Mouse (Mus musculus) heart, embryonic 12.5 days (tissue): ENCODE results near the gene Kalrn. TPM values are rescaled to one million over a fixed set of nuclear protein-coding genes. Genes with fewer than 3 reads are reported as not detected.

ENCODE experiments used
- ATAC-seq: fragments of 200-750 bp; cut with Nextera tagmentation; 2 replicates; pipeline ENCODE4 v1.8.0; 2017; ENCODE audit warnings: moderate TSS enrichment, moderate library complexity; ENCODE audit not compliant: insufficient number of reproducible peaks, low FRiP score
- H3K27ac ChIP-seq: fragments of 300-500 bp; sonication (generic); 2 replicates; pipeline ENCODE4 v1.5.1; 2016; ENCODE audit warnings: mild to moderate bottlenecking, moderate library complexity; ENCODE audit not compliant: poor library complexity, severe bottlenecking
- H3K27me3 ChIP-seq: fragments of 300-500 bp; sonication (generic); replicated peaks from 2 replicates; pipeline ENCODE4 v1.6.1; 2016; ENCODE audit warnings: mild to moderate bottlenecking, moderate library complexity
- H3K36me3 ChIP-seq: fragments of 300-500 bp; sonication (generic); 2 replicates; pipeline ENCODE4 v1.6.1; 2016; ENCODE audit warnings: mild to moderate bottlenecking, moderate library complexity
- H3K4me1 ChIP-seq: fragments of 300-500 bp; sonication (generic); replicated peaks from 2 replicates; pipeline ENCODE4 v1.6.1; 2016; ENCODE audit warnings: mild to moderate bottlenecking
- H3K4me2 ChIP-seq: fragments of 300-500 bp; sonication (generic); 2 replicates; pipeline ENCODE4 v1.6.1; 2016; ENCODE audit warnings: mild to moderate bottlenecking, moderate library complexity
- H3K4me3 ChIP-seq: fragments of 300-500 bp; sonication (generic); 2 replicates; pipeline ENCODE4 v1.5.1; 2016; ENCODE audit warnings: mild to moderate bottlenecking
- H3K9ac ChIP-seq: fragments of 300-500 bp; sonication (generic); 2 replicates; pipeline ENCODE4 v1.6.1; 2016; ENCODE audit warnings: mild to moderate bottlenecking, moderate library complexity
- H3K9me3 ChIP-seq: fragments of 300-500 bp; sonication (generic); replicated peaks from 2 replicates; pipeline ENCODE4 v1.6.1; 2016; ENCODE audit warnings: mild to moderate bottlenecking, moderate library complexity
- WGBS: fragments of 180-500 bp; shearing (Covaris S2); methylation state at CpG from one replicate; pipeline ENCODE4 v1.1.7; 2016; 5-methylcytosine and 5-hydroxymethylcytosine counted together
- polyA plus RNA-seq: library from polyadenylated mRNA; unstranded; fragments of >200 nt; fragmentation: Nextera tagmentation; extraction: Ambion mirVana; gene quantifications from 2 replicates; pipeline ENCODE4 v1.2.1, GENCODE M21; 2016

Gene Kalrn
- polyA plus RNA-seq, 1 experiment from 2014 or later = 29.3 TPM

GRCm38 (mm10) chr16:34297911-34298682, 275.2 kb downstream of the Kalrn start:
- H3K9me3 ChIP-seq = no peaks in the 10 kb centered on the region
- no peak for ATAC-seq
- no peak overlapping the region for H3K9ac ChIP-seq
- H3K27me3 ChIP-seq = no peaks in the 10 kb centered on the region
- H3K27ac ChIP-seq = no peak overlapping the region
- 83% methylated on average over 5 of the region's 5 CpGs for WGBS
- no peaks in the 10 kb centered on the region for H3K36me3 ChIP-seq
- 0 out of 2 replicates have a peak, but pooled peaks cover 7% of the 10 kb centered on the region for H3K4me1 ChIP-seq
- H3K4me2 ChIP-seq = no peak overlapping the region
- no peak overlapping the region for H3K4me3 ChIP-seq

GRCm38 (mm10) chr16:34294568-34294967, 278.8 kb downstream of the Kalrn start:
- ATAC-seq = no peak
- Histone ChIP-seq H3K36me3 (no peaks in the 10 kb centered on the region), H3K4me2 (no peak overlapping the region), H3K9ac (no peak overlapping the region), H3K4me1 (0 out of 2 replicates have a peak, but pooled peaks cover 8% of the 10 kb centered on the region), H3K4me3 (no peak overlapping the region), H3K27me3 (no peaks in the 10 kb centered on the region), H3K27ac (no peak overlapping the region), H3K9me3 (no peaks in the 10 kb centered on the region)
- 78% methylated on average over 6 of the region's 6 CpGs for WGBS

- H3K4me2 ChIP-seq = no peak overlapping the region
- no peak overlapping the region for H3K27ac ChIP-seq
Observed at GRCm38 (mm10) chr16:34293675-34294074, 279.7 kb downstream of the Kalrn start.

GRCm38 (mm10) chr16:34289583-34289982, 283.7 kb downstream of the Kalrn start:
- WGBS = 34% methylated on average over 7 of the region's 7 CpGs
- no peaks in the 10 kb centered on the region for H3K27me3 ChIP-seq
- H3K4me3 ChIP-seq = no peak overlapping the region
- H3K9me3 ChIP-seq = no peaks in the 10 kb centered on the region
- no peak overlapping the region for H3K4me2 ChIP-seq
- H3K4me1 ChIP-seq = 0 out of 2 replicates have a peak, but pooled peaks cover 11% of the 10 kb centered on the region
- no peak for ATAC-seq
- no peaks in the 10 kb centered on the region for H3K36me3 ChIP-seq
- H3K27ac ChIP-seq = no peak overlapping the region
- no peak overlapping the region for H3K9ac ChIP-seq

More at GRCm38 (mm10) chr16:34293675-34294074, 279.7 kb downstream of the Kalrn start:
- Histone ChIP-seq H3K36me3 (no peaks in the 10 kb centered on the region), H3K4me3 (no peak overlapping the region), H3K4me1 (0 out of 2 replicates have a peak, but pooled peaks cover 7% of the 10 kb centered on the region), H3K9me3 (no peaks in the 10 kb centered on the region), H3K9ac (no peak overlapping the region), H3K27me3 (no peaks in the 10 kb centered on the region)
- ATAC-seq = no peak
- 75% methylated on average over 2 of the region's 2 CpGs for WGBS

GRCm38 (mm10) chr16:34282026-34282425, 291.3 kb downstream of the Kalrn start:
- 85% methylated on average over 8 of the region's 8 CpGs for WGBS
- no peaks in the 10 kb centered on the region for H3K9me3 ChIP-seq
- no peak overlapping the region for H3K4me2 ChIP-seq
- H3K27ac ChIP-seq = no peak overlapping the region
- no peak for ATAC-seq
- no peaks in the 10 kb centered on the region for H3K27me3 ChIP-seq
- no peaks in the 10 kb centered on the region for H3K36me3 ChIP-seq
- H3K4me3 ChIP-seq = no peak overlapping the region
- 0 out of 2 replicates have a peak, but pooled peaks cover 5% of the 10 kb centered on the region for H3K4me1 ChIP-seq
- no peak overlapping the region for H3K9ac ChIP-seq

DNA sequence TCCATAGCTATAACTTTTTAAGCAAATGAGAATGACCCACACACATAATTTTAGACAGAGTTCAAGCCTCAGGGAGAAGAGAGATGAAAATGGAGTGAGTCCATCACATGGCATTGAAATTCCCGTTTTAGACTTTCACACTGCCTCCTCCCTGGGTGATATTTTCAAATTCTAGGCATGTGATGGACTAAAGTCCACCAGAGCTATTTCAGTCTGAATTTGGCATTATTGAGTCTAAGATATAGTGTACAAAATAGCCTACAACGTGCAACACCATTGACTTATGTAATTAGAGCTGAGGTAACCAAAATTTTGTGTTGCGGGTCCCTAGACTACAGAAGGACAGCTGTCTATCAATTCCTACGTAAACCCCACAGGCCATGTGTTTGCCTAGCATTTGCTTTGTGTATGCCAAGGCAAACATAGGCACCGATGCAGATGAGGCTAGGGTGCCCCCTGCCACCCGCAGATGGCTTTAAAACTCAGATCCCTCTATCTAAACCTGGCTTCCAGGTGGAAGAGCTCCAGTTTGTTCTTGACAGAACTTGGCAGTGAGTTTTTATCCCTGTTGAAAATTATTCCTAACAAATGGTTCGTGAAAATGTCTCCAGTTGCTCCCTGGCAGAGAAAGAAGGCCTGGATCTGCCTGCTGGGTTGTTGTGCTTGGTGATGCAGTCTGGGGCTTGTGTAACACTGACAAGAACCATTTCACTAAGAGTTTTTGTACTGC, 293.5 kb downstream of the Kalrn start:
- Histone ChIP-seq H3K36me3 (no peaks in the 10 kb centered on the region), H3K9me3 (no peaks in the 10 kb centered on the region), H3K9ac (no peak overlapping the region), H3K27me3 (no peaks in the 10 kb centered on the region), H3K4me3 (no peak overlapping the region), H3K27ac (no peak overlapping the region), H3K4me2 (no peak overlapping the region), H3K4me1 (0 out of 2 replicates have a peak, but pooled peaks cover 7% of the 10 kb centered on the region)
- no peak for ATAC-seq
- WGBS = 81% methylated on average over 7 of the region's 7 CpGs

DNA sequence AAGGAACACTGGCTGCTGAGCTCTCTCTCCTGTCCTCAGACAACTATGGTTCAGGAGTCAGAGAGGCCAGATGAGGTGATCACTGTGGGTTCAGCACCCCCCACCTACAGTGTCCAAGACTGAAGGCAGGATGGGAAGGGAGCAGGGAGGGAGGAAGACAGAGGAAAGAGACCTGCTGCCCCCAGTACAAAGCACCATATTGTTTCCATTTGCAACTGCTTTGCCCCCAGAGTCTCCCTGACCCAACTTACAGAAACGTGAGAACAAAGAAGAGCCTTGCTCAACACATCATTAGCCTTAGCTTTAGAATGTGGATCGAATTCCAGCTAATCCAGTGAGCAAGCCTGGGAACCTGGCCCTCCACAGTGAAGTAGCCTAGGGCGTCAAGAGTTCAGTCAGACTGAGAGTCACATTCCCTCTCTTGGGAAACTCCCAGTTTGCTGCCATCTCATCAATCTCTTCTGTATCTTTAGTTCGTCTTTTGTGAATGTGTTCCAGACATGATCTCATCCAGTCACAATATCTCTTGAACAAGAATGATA, 295.0 kb downstream of the Kalrn start:
- Histone ChIP-seq H3K4me2 (no peak overlapping the region), H3K9me3 (no peaks in the 10 kb centered on the region), H3K9ac (no peak overlapping the region), H3K4me3 (no peak overlapping the region), H3K4me1 (0 out of 2 replicates have a peak, but pooled peaks cover 12% of the 10 kb centered on the region), H3K27me3 (no peaks in the 10 kb centered on the region), H3K27ac (no peak overlapping the region), H3K36me3 (no peaks in the 10 kb centered on the region)
- ATAC-seq = no peak
- WGBS = 64% methylated on average over 4 of the region's 4 CpGs

GRCm38 (mm10) chr16:34274607-34275006, 298.7 kb downstream of the Kalrn start:
- H3K4me3 ChIP-seq = no peak overlapping the region
- no peak overlapping the region for H3K27ac ChIP-seq
- ATAC-seq = no peak
- H3K9ac ChIP-seq = no peak overlapping the region
- H3K36me3 ChIP-seq = no peaks in the 10 kb centered on the region
- no peaks in the 10 kb centered on the region for H3K27me3 ChIP-seq
- H3K9me3 ChIP-seq = no peaks in the 10 kb centered on the region
- H3K4me2 ChIP-seq = no peak overlapping the region
- peaks cover 16% of the 10 kb centered on the region; the same call in 1 of the 2 replicates for H3K4me1 ChIP-seq

DNA sequence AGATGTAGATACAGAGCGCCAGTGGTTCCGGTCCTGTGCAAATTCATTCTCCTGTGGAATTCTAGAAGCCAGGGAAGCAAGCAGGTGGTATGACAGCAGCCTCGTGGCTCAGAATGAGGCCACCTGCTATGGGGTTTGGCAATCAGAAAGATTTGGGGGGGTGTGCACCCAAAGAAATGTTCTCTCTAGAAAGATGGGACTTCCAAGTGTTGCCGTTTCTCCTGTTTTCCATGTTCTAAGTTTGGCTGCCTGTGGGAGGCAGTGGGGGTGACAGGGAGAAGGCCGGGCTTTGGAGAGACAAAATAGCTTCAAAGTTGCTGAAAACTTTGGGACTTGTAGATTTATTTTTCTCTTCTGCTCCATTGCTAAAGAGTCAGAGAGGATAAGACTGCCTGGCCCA, 301.9 kb downstream of the Kalrn start:
- ATAC-seq = no peak

DNA sequence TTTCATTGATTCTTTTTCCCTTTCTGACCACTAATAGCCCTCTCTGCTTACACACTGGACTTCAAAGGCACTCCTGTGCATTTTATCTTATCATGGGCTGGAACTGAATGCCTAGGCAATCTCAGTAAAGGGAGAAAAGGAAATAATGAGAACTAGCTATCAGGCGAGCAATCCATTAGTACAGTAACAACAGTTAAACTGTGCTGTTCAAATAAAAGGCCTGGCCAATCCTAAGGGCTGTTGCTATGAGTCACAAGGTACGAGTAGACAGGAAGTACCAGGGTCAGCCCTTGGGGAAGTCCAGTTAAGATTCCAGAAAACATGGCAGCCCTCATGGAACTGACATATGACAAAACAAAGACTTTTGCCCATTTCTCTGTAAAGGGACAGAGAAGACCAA, 302.7 kb downstream of the Kalrn start:
- H3K4me3 ChIP-seq = no peak overlapping the region
- no peak for ATAC-seq
- H3K9ac ChIP-seq = no peak overlapping the region
- H3K27me3 ChIP-seq = no peaks in the 10 kb centered on the region
- 0 out of 2 replicates have a peak overlapping the region, but pooled peaks have one; percentile 7 for H3K27ac ChIP-seq
- H3K4me2 ChIP-seq = no peak overlapping the region
- H3K36me3 ChIP-seq = no peaks in the 10 kb centered on the region
- WGBS = 54% methylated on average over 2 of the region's 2 CpGs
- peaks cover 23% of the 10 kb centered on the region for H3K4me1 ChIP-seq
- H3K9me3 ChIP-seq = no peaks in the 10 kb centered on the region

More for the DNA sequence above, 301.9 kb downstream of the Kalrn start:
- no peak overlapping the region for H3K4me2 ChIP-seq
- whole genome bisulfite sequencing = 87% methylated on average over 5 of the region's 5 CpGs
- no peak overlapping the region for H3K27ac ChIP-seq
- no peak overlapping the region for H3K4me3 ChIP-seq
- H3K36me3 ChIP-seq = no peaks in the 10 kb centered on the region
- H3K27me3 ChIP-seq = no peaks in the 10 kb centered on the region
- H3K9ac ChIP-seq = no peak overlapping the region
- peaks cover 25% of the 10 kb centered on the region for H3K4me1 ChIP-seq
- H3K9me3 ChIP-seq = no peaks in the 10 kb centered on the region

- peak; percentile 42; the same call in 1 of the 2 replicates for ATAC-seq
- no peak overlapping the region for H3K4me2 ChIP-seq
- peaks cover 21% of the 10 kb centered on the region for H3K4me1 ChIP-seq
- WGBS = 24% methylated on average over 8 of the region's 8 CpGs
- H3K36me3 ChIP-seq = no peaks in the 10 kb centered on the region
- no peak overlapping the region for H3K9ac ChIP-seq
- no peak overlapping the region for H3K4me3 ChIP-seq
- H3K27me3 ChIP-seq = no peaks in the 10 kb centered on the region
- H3K9me3 ChIP-seq = no peaks in the 10 kb centered on the region
- peak overlapping the region; percentile 63 for H3K27ac ChIP-seq
Observed at GRCm38 (mm10) chr16:34269642-34270041, 303.7 kb downstream of the Kalrn start.
